Comparison of ENCODE assay signal across 19 mouse cellular contexts in the genomic region with DNA sequence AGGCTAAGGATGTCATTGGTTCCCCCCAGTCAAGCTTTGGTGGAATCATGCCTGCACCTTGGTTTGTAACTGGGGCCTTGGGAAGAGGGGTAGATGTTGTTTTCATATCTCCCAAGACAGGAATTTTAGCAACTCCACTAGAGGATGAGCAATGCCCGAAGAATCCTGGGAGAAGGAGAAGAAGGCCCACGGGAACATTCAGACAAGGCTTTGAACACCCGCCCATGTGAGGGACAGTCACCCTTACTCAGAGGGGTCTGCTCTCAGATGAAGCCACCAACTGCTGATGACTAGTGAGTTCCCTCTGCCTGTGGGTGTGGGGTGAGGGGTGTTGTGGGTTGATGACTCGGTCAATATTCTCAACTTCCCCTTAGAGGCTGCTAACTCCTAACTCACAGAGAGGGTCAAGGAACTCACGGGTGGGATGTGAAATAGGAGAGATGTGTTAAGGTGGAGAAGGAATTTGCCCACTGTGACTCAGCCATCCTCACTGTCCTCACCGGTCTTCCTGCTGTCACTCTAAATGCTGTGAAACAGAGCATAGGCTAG. TPM values are rescaled to one million over a fixed set of nuclear protein-coding genes. Genes with fewer than 3 reads are reported as not detected.
DNase-seq lines count a peak whose midpoint lies in the region; ATAC-seq and TF ChIP-seq lines count a peak whose summit lies in the region.
"Had no signal": no experiment of that assay in that cellular context is flagged by ENCODE, and none has a peak within 500 bp of the region (broad histone marks: within the 10 kb centered on the region; RNA-seq: fewer than 3 reads in every experiment).

No protein-coding gene starts in this region.

- 0 out of 4 replicates have a peak, but pooled peaks of 1 of the 2 experiments have one; percentile 6 for TF ChIP-seq EP300 in MEL (IDR thresholded peaks at IDR 0.05; ENCODE audit: low read depth in 1 of 2, low read length in 2 of 2)

- H3K27ac ChIP-seq in MEL (ENCODE audit: control insufficient read depth, low read depth, low read length), result peak overlapping the region; percentile 13; the same call in 1 of the 2 replicates
- H3K27ac ChIP-seq: hindbrain, postnatal 0 days; kidney, postnatal 0 days; layer of hippocampus, adult 2 months; midbrain, embryonic 12.5 days; neural tube, embryonic 15.5 days had no signal

- TF ChIP-seq CTCF in MEL (IDR thresholded peaks at IDR 0.05 in 2 of 3, conservative IDR thresholded peaks at IDR 0.05 in 1 of 3; ENCODE audit: control insufficient read depth in 1 of 3, insufficient read depth in 1 of 3, low read depth in 2 of 3, low read length in 3 of 3, poor library complexity in 1 of 3, severe bottlenecking in 1 of 3), result no peak

- no peak overlapping the region for H3K4me3 ChIP-seq in MEL (ENCODE audit: control insufficient read depth in 1 of 2, insufficient read depth in 1 of 2, low read depth in 2 of 2, low read length in 2 of 2)
- H3K4me3 ChIP-seq: layer of hippocampus, adult 2 months; midbrain, embryonic 12.5 days; neural tube, embryonic 15.5 days had no signal

- no peaks in the 10 kb centered on the region for H3K9me3 ChIP-seq in MEL (replicated peaks; ENCODE audit: insufficient read depth, low read length)
- H3K9me3 ChIP-seq: midbrain, embryonic 12.5 days; neural tube, embryonic 15.5 days had no signal

- TF ChIP-seq POLR2A in MEL (IDR thresholded peaks at IDR 0.05; ENCODE audit: control insufficient read depth in 1 of 2, insufficient read depth in 1 of 2, low read depth in 1 of 2, low read length in 2 of 2, poor library complexity in 1 of 2), result peak in 1 of 2 experiments; percentile 25; a peak in 1 of 4 replicates

- H3K79me2 ChIP-seq in MEL (ENCODE audit: control insufficient read depth, insufficient read depth, low read length, poor library complexity), result no peaks in the 10 kb centered on the region

- ATAC-seq in granulocyte monocyte progenitor cell, adult 5-6 weeks (replicated peaks; ENCODE audit: poor library complexity, severe bottlenecking), result peak; percentile 74
- 0 out of 2 replicates have a peak, but pooled peaks have one; percentile 22 for ATAC-seq in monocyte, adult 5-6 weeks (replicated peaks; ENCODE audit: insufficient number of reproducible peaks, low FRiP score, low TSS enrichment, poor library complexity, severe bottlenecking)
- ATAC-seq: hindbrain, postnatal 0 days had no signal

- peaks cover 0 to 26% of the 10 kb centered on the region in 2 experiments; a peak in 3 of 4 replicates for H3K4me1 ChIP-seq in MEL (ENCODE audit: control insufficient read depth in 1 of 2, insufficient read depth in 2 of 2, low read length in 2 of 2)
- H3K4me1 ChIP-seq: midbrain, embryonic 12.5 days; neural tube, embryonic 15.5 days had no signal

- TF ChIP-seq RAD21 in MEL (IDR thresholded peaks at IDR 0.05; ENCODE audit: low read depth, low read length), result no peak

- H3K36me3 ChIP-seq in MEL (ENCODE audit: control insufficient read depth in 1 of 2, insufficient read depth in 2 of 2, low read length in 2 of 2), result peaks cover 0 to 6% of the 10 kb centered on the region in 2 experiments; a peak in 2 of 4 replicates
- H3K36me3 ChIP-seq: midbrain, embryonic 12.5 days; neural tube, embryonic 15.5 days had no signal

- no peak overlapping the region for H3K9ac ChIP-seq in MEL (ENCODE audit: control insufficient read depth, low read depth, low read length, poor library complexity, severe bottlenecking)
- H3K9ac ChIP-seq: midbrain, embryonic 12.5 days; neural tube, embryonic 15.5 days had no signal

- H3K27me3 ChIP-seq in MEL (ENCODE audit: control insufficient read depth in 1 of 2, insufficient read depth in 2 of 2, low read length in 2 of 2), result no peaks in the 10 kb centered on the region
- H3K27me3 ChIP-seq: midbrain, embryonic 12.5 days; neural tube, embryonic 15.5 days had no signal

- DNase-seq in A20 (ENCODE audit: low read depth, low spot score) (peak; percentile 41), MEL (ENCODE audit: low read depth, low spot score) (peak; percentile 54)
- no peak for DNase-seq in cerebellum, postnatal 10 days
- no peak for DNase-seq in gastrocnemius, postnatal 10 days
- no peak for DNase-seq in ovary, postnatal 10 days (ENCODE audit: low spot score)
- DNase-seq: cerebellum, postnatal 25 days; gastrocnemius, postnatal 14 days; heart, postnatal 14 days; kidney, adult 11 months; lung, postnatal 36 days; retina, postnatal 1 day; thymus, adult 18-20 months had no signal

TF ChIP-seq in MEL, 35 proteins besides CTCF, POLR2A, EP300 and RAD21:
- TF ChIP-seq TBP (IDR thresholded peaks at IDR 0.05; ENCODE audit: low read depth, low read length), result 0 out of 2 replicates have a peak, but pooled peaks have one; percentile 34
- no peak; the same call in 1 of the 2 replicates for TF ChIP-seq ZMIZ1 (IDR thresholded peaks at IDR 0.05; ENCODE audit: low read depth, low read length)

RNA-seq across cellular contexts. Expression of gene Chst11, which starts 22.8 kb away (rescaled TPM):
- 3.1 and 4.5 TPM in 2 replicates for total RNA-seq in MEL (2012; rRNA removed)
- 10 to 100 TPM in 1 of 2 experiments, not detected in 1; 10.6 TPM for polyA plus RNA-seq in MEL (2012; ENCODE audit: insufficient read depth in 1 of 2, insufficient read length in 2 of 2, low read depth in 1 of 2, low replicate concordance in 2 of 2, missing spikeins in 1 of 2)
- 12.5 and 15.3 TPM in 2 replicates for total RNA-seq in granulocyte monocyte progenitor cell, adult 5-6 weeks (2014; fragmentation: Nextera tagmentation)
- total RNA-seq in granulocyte monocyte progenitor cell, adult 5-6 weeks (2017), result 20.8 TPM in 2 replicates
- 9.0 to 18.3 TPM (median 9.7 TPM) in 3 replicates for total RNA-seq in monocyte, adult 5-6 weeks (2017)
- total RNA-seq in gastrocnemius, postnatal 10 days (2021), result 1 to 10 TPM; 1.3 to 3.3 TPM

Comparison
In these comparisons a context has a peak if more than half of its experiments do, and no peak if none do; other contexts are left out.
1. DNase-seq: peak in A20 (single experiment) and MEL (single experiment); none in cerebellum, postnatal 10 days (0 of 2), gastrocnemius, postnatal 10 days (single experiment) and ovary, postnatal 10 days (single experiment).